Mouse (Mus musculus) left cerebral cortex, adult 9 months (tissue): ENCODE results near the gene Bricd5.

Source experiments
- DNase-seq, 2 experiments: peaks; one replicate each; pipeline ENCODE4 v3.0.0; 2022; ENCODE audit warnings: low spot score in 2 of 2

The Bricd5 gene

GRCm38 (mm10) chr17:24461580-24461979 lies 12.1 kb upstream of the Bricd5 start:
- no peak for DNase-seq

DNA sequence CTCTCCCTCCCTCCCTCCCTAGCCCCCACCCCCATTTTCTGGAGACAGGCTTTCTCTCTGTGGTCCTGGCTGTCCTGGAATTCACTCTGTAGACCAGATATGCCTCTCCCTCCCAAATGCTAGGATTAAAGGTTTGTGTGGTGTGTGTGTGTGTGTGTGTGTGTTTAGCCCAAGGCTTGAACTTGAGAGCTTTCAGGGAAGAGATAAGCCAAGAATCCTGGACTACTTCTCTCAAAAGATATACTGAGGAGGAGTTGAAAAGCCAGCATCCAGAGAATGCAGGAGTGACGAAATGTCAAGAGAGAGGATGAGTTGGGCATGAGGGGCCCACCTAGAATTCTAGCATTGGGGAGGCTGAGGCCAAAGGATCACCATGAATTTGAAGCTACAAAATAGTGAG lies 10.8 kb upstream of the Bricd5 start:
- no peak for DNase-seq

DNA sequence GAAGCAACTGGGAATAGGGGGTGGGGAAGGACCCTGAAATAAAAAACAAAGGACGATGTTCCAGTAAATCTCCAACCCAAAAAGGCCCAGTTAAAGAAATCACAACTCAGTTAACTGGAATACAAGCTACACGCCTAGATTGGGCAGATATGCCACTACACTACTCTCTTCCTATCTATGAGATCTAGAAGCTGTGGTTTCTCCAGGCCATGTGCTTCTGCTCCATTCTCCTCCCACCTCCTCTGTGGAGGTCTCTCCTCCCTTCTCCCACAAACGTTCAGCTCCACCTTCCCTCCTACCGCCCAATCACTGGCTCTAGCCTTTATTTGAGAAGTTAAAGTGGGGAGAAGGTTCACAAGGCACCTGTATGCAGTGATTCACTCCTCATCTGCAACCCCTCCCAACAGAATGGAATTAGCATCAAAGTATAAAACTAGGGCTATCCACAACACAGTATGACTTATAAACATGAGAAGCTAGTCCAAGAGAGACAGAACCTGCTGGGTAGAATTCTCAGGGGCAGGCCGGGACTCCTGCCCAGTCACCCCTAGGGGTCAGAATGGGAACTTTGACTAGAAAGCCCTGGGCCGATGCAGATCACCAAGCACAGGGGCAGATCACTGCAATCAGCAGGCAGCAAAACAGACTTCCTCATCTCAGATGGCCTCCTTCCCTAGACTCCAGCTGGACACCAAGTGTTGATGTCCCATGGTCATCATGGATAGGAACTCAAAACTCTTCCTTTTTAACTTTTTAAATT lies 10.1 kb upstream of the Bricd5 start:
- no peak for DNase-seq

- no peak for DNase-seq
These were observed 4.9 kb upstream of the Bricd5 start for GRCm38 (mm10) chr17:24468636-24469246.

- no peak for DNase-seq
These were observed 4.3 kb upstream of the Bricd5 start for GRCm38 (mm10) chr17:24469336-24469909.

GRCm38 (mm10) chr17:24469910-24470602 lies 3.6 kb upstream of the Bricd5 start, which contains the start of the genes E4f1 and Pgp:
Gene E4f1, minus strand, starts transcription at chr17:24470313.
Gene Pgp, plus strand, starts transcription at chr17:24470392.
- DNase-seq, result peak; percentile 97 to 99

- DNase-seq, result no peak
These were observed 2.8 kb upstream of the Bricd5 start for GRCm38 (mm10) chr17:24470701-24471527.

GRCm38 (mm10) chr17:24472512-24472911 lies 1.2 kb upstream of the Bricd5 start:
- no peak for DNase-seq

GRCm38 (mm10) chr17:24474557-24474956 lies 873 bp downstream of the Bricd5 start:
- peak in 1 of 2 experiments; percentile 62 for DNase-seq

- no peak for DNase-seq
These were observed 1.9 kb downstream of the Bricd5 start for GRCm38 (mm10) chr17:24475586-24475985.

GRCm38 (mm10) chr17:24476022-24476776 lies 2.5 kb downstream of the Bricd5 start:
- DNase-seq, result no peak

- no peak for DNase-seq
These were observed 3.6 kb downstream of the Bricd5 start for GRCm38 (mm10) chr17:24477053-24477984.

DNA sequence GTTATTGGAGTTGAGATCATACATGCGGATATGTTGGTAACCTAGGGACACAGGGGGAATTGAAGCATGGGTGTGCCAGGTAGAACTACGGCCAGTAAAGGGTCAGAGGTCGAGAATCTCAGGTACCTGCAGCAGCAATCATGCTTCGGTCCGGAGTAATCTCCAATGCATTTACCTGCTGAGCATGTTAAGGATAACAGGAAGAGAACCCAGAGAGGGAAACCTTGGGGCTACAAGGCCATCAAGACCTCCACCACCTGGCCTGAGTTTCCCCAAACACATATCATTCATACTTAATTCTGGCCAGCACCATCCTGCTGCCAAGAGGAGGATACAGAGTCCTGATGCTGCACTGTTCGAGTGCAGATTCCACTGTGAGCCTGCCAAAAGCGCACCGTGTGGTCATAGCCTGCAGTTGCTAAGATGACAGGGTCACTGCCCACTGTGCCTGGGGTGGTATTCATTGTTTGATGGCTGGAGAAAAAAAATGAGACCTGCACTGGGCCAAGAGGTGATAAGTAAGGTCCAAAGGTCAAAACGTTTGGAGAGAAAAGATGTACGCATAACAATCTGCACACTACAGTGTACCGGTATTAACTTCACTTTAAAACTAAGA lies 4.4 kb downstream of the Bricd5 start:
- no peak for DNase-seq

DNA sequence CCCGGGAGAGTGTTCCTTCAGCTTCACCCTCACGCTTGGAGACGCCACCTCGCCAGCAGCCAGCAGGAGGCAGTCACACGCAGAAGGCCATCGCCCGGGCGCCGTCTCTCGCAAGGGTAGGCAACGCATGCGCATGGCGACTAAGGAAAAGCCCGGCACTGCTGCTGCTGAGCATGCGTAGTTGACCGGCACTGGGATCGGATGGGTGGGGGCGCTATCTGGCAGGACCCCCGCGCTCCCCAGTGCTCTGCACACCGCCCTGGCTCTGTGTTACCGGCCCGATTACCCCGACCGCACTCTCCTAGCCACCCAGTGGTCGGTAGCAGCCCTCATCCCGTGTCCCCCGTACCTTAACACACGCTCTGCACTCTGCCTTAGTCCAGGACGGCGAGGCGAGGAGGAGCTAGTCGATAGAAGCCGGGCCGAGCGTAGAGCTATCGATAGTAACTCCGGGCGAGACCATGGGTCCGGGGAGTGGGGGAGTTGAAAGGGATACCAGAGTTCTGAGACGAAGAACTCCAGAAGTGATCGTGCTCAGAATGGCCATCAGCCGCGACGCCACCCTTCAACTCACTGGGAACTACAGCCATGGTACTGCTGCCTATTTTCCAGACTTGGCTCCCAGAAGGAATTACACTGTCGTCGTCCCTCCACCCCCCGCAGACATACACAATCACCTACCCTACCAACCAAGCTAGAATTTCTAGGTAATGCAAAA lies 5.1 kb downstream of the Bricd5 start, which contains the start of gene Mlst8:
TSS of gene Mlst8 (minus strand) at position 416 of the 718 bp plus-strand sequence.
- peak; percentile 91 to 98 for DNase-seq

DNA sequence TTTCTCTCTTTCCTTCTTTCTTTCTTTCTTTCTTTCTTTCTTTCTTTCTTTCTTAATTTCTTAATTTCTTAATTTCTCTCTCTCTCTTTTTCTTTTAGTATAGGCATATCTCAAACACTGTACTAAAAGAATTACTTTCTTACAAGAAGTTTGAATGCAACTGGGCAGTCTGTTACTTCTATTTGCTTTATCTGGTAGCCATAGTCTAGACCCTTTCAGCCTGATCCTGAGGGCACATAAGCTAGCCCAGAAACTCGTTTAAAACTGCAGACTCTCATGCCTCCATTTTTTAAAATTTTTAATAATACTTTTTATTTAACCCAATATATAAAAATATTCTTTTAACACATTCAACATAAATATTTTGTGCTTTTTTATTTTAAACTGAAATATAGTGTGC lies 5.7 kb downstream of the Bricd5 start:
- DNase-seq, result no peak

- no peak for DNase-seq
These were observed 6.6 kb downstream of the Bricd5 start for GRCm38 (mm10) chr17:24480201-24480826.

GRCm38 (mm10) chr17:24481027-24481815 lies 7.5 kb downstream of the Bricd5 start:
- no peak for DNase-seq
